Mouse (Mus musculus) mouse embryonic stem cell (cell line): Measurements from ENCODE around the gene Kmt2b.

Source experiments
- in situ Hi-C, 2 experiments: fragments of 300-500 bp; cut with MboI; formaldehyde crosslinking; loops; 1 replicate in 1 of 2; 3 replicates in 1 of 2; pipeline ENCODE4 v1.14.3; 2019 to 2020; ENCODE audit warnings: low sequenced_read_pairs in 2 of 2, low pct_unique_long_range_greater_than_20kb in 1 of 2, mixed read lengths in 1 of 2; ENCODE audit not compliant: unreplicated experiment in 1 of 2

Kmt2b gene

GRCm38 (mm10) chr7:30520396-30520795, 68.1 kb downstream of the Kmt2b start:
- in situ Hi-C loops: no loop called here
